Mouse (Mus musculus) midbrain, embryonic 11.5 days (tissue): Measurements from ENCODE around the gene Coq10a. TPM values are rescaled to one million over a fixed set of nuclear protein-coding genes. Genes with fewer than 3 reads are reported as not detected.

Experiments
- ATAC-seq: fragments of 200-750 bp; cut with Nextera tagmentation; 2 replicates; pipeline ENCODE4 v1.8.0; 2017; ENCODE audit warnings: moderate TSS enrichment, moderate library complexity; ENCODE audit not compliant: low FRiP score
- DNase-seq: peaks from one replicate; pipeline ENCODE4 v3.0.0; 2015; ENCODE audit warnings: low spot score; ENCODE audit errors: missing footprints
- H3K27ac ChIP-seq: fragments of 300-500 bp; sonication (generic); 2 replicates; pipeline ENCODE4 v1.5.1; 2014; ENCODE audit warnings: low read depth, low read length
- H3K27me3 ChIP-seq: fragments of 300-500 bp; sonication (generic); 2 replicates; pipeline ENCODE4 v1.6.1; 2014; ENCODE audit warnings: mild to moderate bottlenecking, low read length, moderate library complexity, mixed read lengths; ENCODE audit not compliant: control insufficient read depth, insufficient read depth
- H3K36me3 ChIP-seq: fragments of 300-500 bp; sonication (generic); 2 replicates; pipeline ENCODE4 v1.6.1; 2014; ENCODE audit warnings: mild to moderate bottlenecking, low read length, moderate library complexity, mixed read lengths; ENCODE audit not compliant: control insufficient read depth, insufficient read depth
- H3K4me1 ChIP-seq: fragments of 300-500 bp; sonication (generic); 2 replicates; pipeline ENCODE4 v1.6.1; 2014; ENCODE audit warnings: low read length; ENCODE audit not compliant: control insufficient read depth, insufficient read depth
- H3K4me2 ChIP-seq: fragments of 300-500 bp; sonication (generic); 2 replicates; pipeline ENCODE4 v1.6.1; 2014; ENCODE audit warnings: mild to moderate bottlenecking, moderate library complexity
- H3K4me3 ChIP-seq: fragments of 300-500 bp; sonication (generic); 2 replicates; pipeline ENCODE4 v1.5.1; 2014; ENCODE audit warnings: low read depth, low read length
- H3K9ac ChIP-seq: fragments of 300-500 bp; sonication (generic); 2 replicates; pipeline ENCODE4 v1.6.1; 2014; ENCODE audit warnings: low read length
- H3K9me3 ChIP-seq: fragments of 300-500 bp; sonication (generic); 2 replicates; pipeline ENCODE4 v1.6.1; 2016; ENCODE audit warnings: low read length; ENCODE audit not compliant: control insufficient read depth
- WGBS: fragments of 180-500 bp; shearing (Covaris S2); extraction: QIAGEN DNeasy Blood & Tissue Kit; methylation state at CpG from one replicate; pipeline ENCODE4 v1.1.7; 2014; 5-methylcytosine and 5-hydroxymethylcytosine counted together
- polyA plus RNA-seq: library from polyadenylated mRNA; unstranded; fragments of >200 nt; fragmentation: Nextera tagmentation; extraction: Ambion mirVana; gene quantifications from 2 replicates; pipeline ENCODE4 v1.2.1, GENCODE M21; 2014

The Coq10a gene
- polyA plus RNA-seq, 1 experiment from 2014 or later, result 23.4 TPM

- H3K4me2 ChIP-seq, result no peak overlapping the region
- no peak overlapping the region for H3K9ac ChIP-seq
- H3K4me1 ChIP-seq, result peaks cover 8% of the 10 kb centered on the region
- H3K36me3 ChIP-seq, result peaks cover 3% of the 10 kb centered on the region; the same call in 1 of the 2 replicates
- no peak overlapping the region for H3K4me3 ChIP-seq
- no peaks in the 10 kb centered on the region for H3K27me3 ChIP-seq
- no peak overlapping the region for H3K27ac ChIP-seq
- 67% methylated on average over 5 of the region's 6 CpGs for WGBS
- DNase-seq (no peak), ATAC-seq (no peak)
- H3K9me3 ChIP-seq, result no peaks in the 10 kb centered on the region
These were observed 1.2 kb upstream of the Coq10a start for GRCm38 (mm10) chr10:128370021-128370420.

GRCm38 (mm10) chr10:128369599-128369998 is 802 bp upstream of the Coq10a start:
- peak overlapping the region; percentile 86 for H3K27ac ChIP-seq
- WGBS, result 82% methylated on average over 6 of the region's 6 CpGs
- no peaks in the 10 kb centered on the region for H3K27me3 ChIP-seq
- no peak for DNase-seq
- H3K9me3 ChIP-seq, result no peaks in the 10 kb centered on the region
- peaks cover 8% of the 10 kb centered on the region for H3K4me1 ChIP-seq
- H3K9ac ChIP-seq, result peak overlapping the region; percentile 66
- peaks cover 3% of the 10 kb centered on the region; the same call in 1 of the 2 replicates for H3K36me3 ChIP-seq
- no peak for ATAC-seq
- peak overlapping the region; percentile 68 for H3K4me2 ChIP-seq
- peak overlapping the region; percentile 59 for H3K4me3 ChIP-seq

- DNase-seq (no peak), ATAC-seq (no peak)
- H3K4me3 ChIP-seq, result peak overlapping the region; percentile 59
- peaks cover 8% of the 10 kb centered on the region for H3K4me1 ChIP-seq
- H3K9ac ChIP-seq, result peak overlapping the region; percentile 66
- peak overlapping the region; percentile 68 for H3K4me2 ChIP-seq
- H3K27me3 ChIP-seq, result no peaks in the 10 kb centered on the region
- peak overlapping the region; percentile 86 for H3K27ac ChIP-seq
- H3K36me3 ChIP-seq, result peaks cover 3% of the 10 kb centered on the region; the same call in 1 of the 2 replicates
- 10% methylated on average over 9 of the region's 9 CpGs for WGBS
- no peaks in the 10 kb centered on the region for H3K9me3 ChIP-seq
These were observed 384 bp upstream of the Coq10a start for GRCm38 (mm10) chr10:128369218-128369543.

GRCm38 (mm10) chr10:128367899-128368401 is 847 bp downstream of the Coq10a start:
- H3K4me1 ChIP-seq, result peaks cover 8% of the 10 kb centered on the region
- H3K4me3 ChIP-seq, result peak overlapping the region; percentile 59
- H3K9me3 ChIP-seq, result no peaks in the 10 kb centered on the region
- peaks cover 5% of the 10 kb centered on the region; the same call in 1 of the 2 replicates for H3K36me3 ChIP-seq
- 17% methylated on average over 19 of the region's 19 CpGs for WGBS
- ATAC-seq (no peak), DNase-seq (peak; percentile 89)
- H3K27ac ChIP-seq, result peak overlapping the region; percentile 86
- peak overlapping the region; percentile 68 for H3K4me2 ChIP-seq
- H3K9ac ChIP-seq, result peak overlapping the region; percentile 66
- H3K27me3 ChIP-seq, result no peaks in the 10 kb centered on the region

- DNase-seq (no peak), ATAC-seq (no peak)
- Histone ChIP-seq H3K9me3 (no peaks in the 10 kb centered on the region), H3K27me3 (no peaks in the 10 kb centered on the region), H3K4me2 (no peak overlapping the region), H3K27ac (no peak overlapping the region), H3K4me1 (no peaks in the 10 kb centered on the region), H3K4me3 (no peak overlapping the region), H3K36me3 (peaks cover 32% of the 10 kb centered on the region), H3K9ac (no peak overlapping the region)
- 47% methylated on average over 3 of the region's 3 CpGs for WGBS
These were observed 6.2 kb downstream of the Coq10a start for GRCm38 (mm10) chr10:128362568-128362967.

- no peak overlapping the region for H3K9ac ChIP-seq
- DNase-seq (no peak), ATAC-seq (no peak)
- peaks cover 36% of the 10 kb centered on the region for H3K36me3 ChIP-seq
- H3K27me3 ChIP-seq, result no peaks in the 10 kb centered on the region
- H3K4me3 ChIP-seq, result no peak overlapping the region
- no peak overlapping the region for H3K4me2 ChIP-seq
- no peaks in the 10 kb centered on the region for H3K4me1 ChIP-seq
- no peak overlapping the region for H3K27ac ChIP-seq
- 92% methylated on average over 6 of the region's 6 CpGs for WGBS
- no peaks in the 10 kb centered on the region for H3K9me3 ChIP-seq
These were observed 7.0 kb downstream of the Coq10a start for GRCm38 (mm10) chr10:128361836-128362235.

- Histone ChIP-seq H3K9me3 (no peaks in the 10 kb centered on the region), H3K27me3 (no peaks in the 10 kb centered on the region), H3K36me3 (peaks cover 41% of the 10 kb centered on the region), H3K4me3 (no peak overlapping the region), H3K27ac (no peak overlapping the region), H3K4me2 (no peak overlapping the region), H3K9ac (no peak overlapping the region), H3K4me1 (no peaks in the 10 kb centered on the region)
- WGBS, result 93% methylated on average over 6 of the region's 6 CpGs
- ATAC-seq (no peak), DNase-seq (no peak)
These were observed 9.6 kb downstream of the Coq10a start for GRCm38 (mm10) chr10:128359226-128359625.

GRCm38 (mm10) chr10:128358796-128359195 is 10.0 kb downstream of the Coq10a start:
- no peak overlapping the region for H3K27ac ChIP-seq
- WGBS, result 59% methylated on average over 2 of the region's 2 CpGs
- no peak overlapping the region for H3K4me3 ChIP-seq
- peaks cover 46% of the 10 kb centered on the region for H3K36me3 ChIP-seq
- H3K9me3 ChIP-seq, result no peaks in the 10 kb centered on the region
- H3K4me2 ChIP-seq, result no peak overlapping the region
- no peaks in the 10 kb centered on the region for H3K4me1 ChIP-seq
- no peak overlapping the region for H3K9ac ChIP-seq
- ATAC-seq, result no peak
- H3K27me3 ChIP-seq, result no peaks in the 10 kb centered on the region
- peak; percentile 89 for DNase-seq

GRCm38 (mm10) chr10:128347541-128347940 is 21.3 kb downstream of the Coq10a start:
- Histone ChIP-seq H3K27ac (no peak overlapping the region), H3K9ac (no peak overlapping the region), H3K4me3 (no peak overlapping the region), H3K27me3 (no peaks in the 10 kb centered on the region), H3K9me3 (no peaks in the 10 kb centered on the region), H3K4me2 (no peak overlapping the region), H3K36me3 (peaks cover 5% of the 10 kb centered on the region; the same call in 1 of the 2 replicates), H3K4me1 (no peaks in the 10 kb centered on the region)
- WGBS, result 93% methylated on average over 8 of the region's 8 CpGs
- DNase-seq (no peak), ATAC-seq (no peak)
